Mouse (Mus musculus) lung, embryonic 15.5 days (tissue): ENCODE results near the gene Sept8. TPM values are rescaled to one million over a fixed set of nuclear protein-coding genes. Genes with fewer than 3 reads are reported as not detected.
"Not testable (repeated sequence)": the region's sequence is repeated elsewhere in the genome, so short reads cannot be mapped to it uniquely, and the experiment has no call there.

Experiments
- ATAC-seq: fragments of 200-750 bp; cut with Nextera tagmentation; 2 replicates; pipeline ENCODE4 v1.8.0; 2017; ENCODE audit warnings: moderate number of reproducible peaks, borderline replicate concordance; ENCODE audit not compliant: low FRiP score, low TSS enrichment; ENCODE audit errors: extremely low read depth
- H3K27ac ChIP-seq: fragments of 300-500 bp; sonication (generic); 2 replicates; pipeline ENCODE4 v1.5.1; 2015; ENCODE audit warnings: moderate library complexity, mild to moderate bottlenecking, inconsistent platforms
- H3K27me3 ChIP-seq: fragments of 300-500 bp; sonication (generic); 2 replicates; pipeline ENCODE4 v1.6.1; 2015; ENCODE audit warnings: inconsistent platforms
- H3K36me3 ChIP-seq: fragments of 300-500 bp; sonication (generic); 2 replicates; pipeline ENCODE4 v1.6.1; 2015; ENCODE audit warnings: inconsistent platforms
- H3K4me1 ChIP-seq: fragments of 300-500 bp; sonication (generic); 2 replicates; pipeline ENCODE4 v1.6.1; 2015; ENCODE audit warnings: inconsistent platforms
- H3K4me2 ChIP-seq: fragments of 300-500 bp; sonication (generic); 2 replicates; pipeline ENCODE4 v1.6.1; 2015; ENCODE audit warnings: inconsistent platforms, mild to moderate bottlenecking, moderate library complexity
- H3K4me3 ChIP-seq: fragments of 300-500 bp; sonication (generic); 2 replicates; pipeline ENCODE4 v1.5.1; 2015; ENCODE audit warnings: mild to moderate bottlenecking, inconsistent platforms
- H3K9ac ChIP-seq: fragments of 300-500 bp; sonication (generic); 2 replicates; pipeline ENCODE4 v1.6.1; 2015; ENCODE audit warnings: inconsistent platforms
- H3K9me3 ChIP-seq: fragments of 300-500 bp; sonication (generic); 2 replicates; pipeline ENCODE4 v1.6.1; 2016; ENCODE audit warnings: inconsistent platforms
- WGBS: fragments of 180-500 bp; shearing (Covaris S2); methylation state at CpG from one replicate; pipeline ENCODE4 v1.1.7; 2015; 5-methylcytosine and 5-hydroxymethylcytosine counted together
- polyA plus RNA-seq: library from polyadenylated mRNA; unstranded; fragments of >200 nt; fragmentation: Nextera tagmentation; extraction: Ambion mirVana; gene quantifications from 2 replicates; pipeline ENCODE4 v1.2.1, GENCODE M21; 2015

The Sept8 gene
- polyA plus RNA-seq, 1 experiment from 2014 or later: 25.1 TPM

DNA sequence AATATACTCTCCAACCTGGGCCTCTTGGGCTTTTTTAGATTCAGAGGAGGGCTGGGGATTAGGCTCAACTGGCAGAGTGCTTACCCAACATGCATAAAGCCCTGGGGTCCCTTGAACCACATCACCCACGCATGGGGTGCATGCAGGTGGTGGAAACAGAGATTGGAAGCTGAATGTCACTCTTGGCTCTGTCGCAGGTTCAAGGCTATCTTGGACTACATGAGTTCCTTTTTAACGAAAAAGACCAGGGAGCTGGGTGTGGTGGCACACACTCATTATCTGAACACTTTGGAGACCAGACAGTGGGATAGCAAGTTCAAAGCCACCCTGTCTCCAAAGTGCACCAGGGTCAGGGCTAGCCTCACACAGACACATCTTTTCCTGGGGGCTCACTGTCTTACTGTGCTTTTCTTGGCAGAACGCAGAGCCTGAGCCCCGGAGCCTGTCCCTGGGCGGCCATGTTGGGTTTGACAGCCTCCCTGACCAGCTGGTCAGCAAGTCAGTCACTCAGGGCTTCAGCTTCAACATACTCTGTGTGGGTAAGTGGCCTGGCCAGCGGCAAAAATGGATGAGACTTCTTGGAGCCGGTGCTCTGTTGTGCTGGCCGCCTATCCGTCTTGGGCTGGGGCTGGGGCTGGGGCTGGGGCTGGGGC is 12.6 kb downstream of the Sept8 start:
- Histone ChIP-seq H3K4me2 (no peak overlapping the region), H3K27me3 (no peaks in the 10 kb centered on the region), H3K9ac (no peak overlapping the region), H3K4me1 (peaks cover 16% of the 10 kb centered on the region), H3K36me3 (peaks cover 35% of the 10 kb centered on the region), H3K4me3 (no peak overlapping the region), H3K9me3 (no peaks in the 10 kb centered on the region), H3K27ac (no peak overlapping the region)
- ATAC-seq: no peak
- WGBS: 88% methylated on average over 10 of the region's 10 CpGs

DNA sequence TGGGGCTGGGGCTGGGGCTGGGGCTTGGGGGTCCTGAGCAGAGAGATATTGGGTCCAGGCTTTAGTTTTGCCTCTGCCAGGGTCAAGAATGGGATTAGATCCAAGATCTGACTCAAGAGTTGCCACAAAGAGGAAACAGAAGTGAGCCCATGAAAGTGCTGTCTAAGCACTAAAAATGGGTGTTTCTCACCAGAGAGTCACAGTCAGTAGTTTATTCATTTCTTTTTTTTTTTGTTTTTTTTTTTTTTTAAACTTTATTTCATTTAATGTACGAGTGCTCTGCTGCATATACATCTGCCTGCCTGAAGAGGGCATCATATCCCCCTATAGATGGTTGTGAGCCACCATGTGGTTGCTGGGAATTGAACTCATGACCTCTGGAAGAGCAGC is 13.2 kb downstream of the Sept8 start:
- Histone ChIP-seq H3K4me2 (no peak overlapping the region), H3K9me3 (no peaks in the 10 kb centered on the region), H3K9ac (no peak overlapping the region), H3K4me3 (no peak overlapping the region), H3K36me3 (peaks cover 39% of the 10 kb centered on the region), H3K27me3 (no peaks in the 10 kb centered on the region), H3K27ac (no peak overlapping the region), H3K4me1 (peaks cover 16% of the 10 kb centered on the region)
- ATAC-seq: no peak
- WGBS: 100% methylated on average over 1 of the region's 1 CpGs

DNA sequence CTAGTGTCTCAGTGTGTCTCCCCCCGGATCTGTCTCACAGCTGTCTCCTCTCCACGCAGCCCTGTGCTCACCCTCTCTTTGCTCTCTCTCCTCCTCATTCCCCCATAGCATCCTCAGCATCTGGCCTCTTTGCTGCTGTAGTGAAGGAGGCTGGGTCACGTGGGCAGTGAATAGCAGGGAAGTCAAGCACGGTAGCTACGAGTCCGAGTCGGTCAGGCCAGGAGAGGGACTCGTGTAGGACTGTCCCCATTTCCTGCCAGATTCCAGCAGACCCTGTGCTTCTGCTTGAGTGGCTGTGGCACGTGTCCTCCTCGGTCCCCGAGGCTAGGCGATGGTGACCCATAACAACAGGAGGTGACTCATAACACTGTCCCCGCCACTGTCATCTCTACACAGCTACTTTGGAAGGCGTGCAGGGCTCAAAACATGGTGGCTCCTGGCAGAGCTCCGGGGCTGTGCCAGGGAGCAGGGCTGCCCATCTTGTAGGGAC is 20.0 kb downstream of the Sept8 start:
- no peak for ATAC-seq
- H3K36me3 ChIP-seq: peaks cover 39% of the 10 kb centered on the region

DNA sequence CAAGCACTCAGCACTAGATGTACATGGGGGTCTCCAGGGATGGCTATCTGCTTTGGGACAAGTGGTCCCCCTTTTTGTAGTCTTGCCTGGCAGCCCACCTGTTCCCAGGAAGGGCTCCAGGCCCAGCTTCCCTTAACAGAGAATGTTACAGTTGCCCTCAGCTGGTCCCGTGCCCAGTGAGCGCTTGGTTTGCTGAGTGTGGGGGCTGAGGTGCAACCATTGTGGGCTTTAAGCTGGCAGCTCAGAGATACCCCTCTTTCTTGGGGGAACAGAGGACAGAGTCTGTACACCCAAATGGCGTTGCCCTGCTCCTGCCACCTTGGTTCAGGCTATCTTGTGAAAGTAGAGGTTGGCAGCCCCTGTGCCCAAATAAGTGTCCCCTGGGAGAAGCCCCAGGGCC is 21.3 kb downstream of the Sept8 start:
- no peaks in the 10 kb centered on the region for H3K9me3 ChIP-seq
- peaks cover 26% of the 10 kb centered on the region for H3K36me3 ChIP-seq
- no peaks in the 10 kb centered on the region for H3K27me3 ChIP-seq
- H3K4me1 ChIP-seq: no peaks in the 10 kb centered on the region
- H3K4me3 ChIP-seq: no peak overlapping the region
- ATAC-seq: no peak
- no peak overlapping the region for H3K4me2 ChIP-seq
- H3K9ac ChIP-seq: no peak overlapping the region
- H3K27ac ChIP-seq: no peak overlapping the region
- 87% methylated on average over 3 of the region's 3 CpGs for WGBS

More for the DNA sequence above, 20.0 kb downstream of the Sept8 start:
- no peaks in the 10 kb centered on the region for H3K4me1 ChIP-seq
- no peak overlapping the region for H3K27ac ChIP-seq
- H3K4me2 ChIP-seq: no peak overlapping the region
- WGBS: 72% methylated on average over 15 of the region's 15 CpGs
- H3K9ac ChIP-seq: no peak overlapping the region
- H3K9me3 ChIP-seq: no peaks in the 10 kb centered on the region
- H3K27me3 ChIP-seq: no peaks in the 10 kb centered on the region
- no peak overlapping the region for H3K4me3 ChIP-seq

DNA sequence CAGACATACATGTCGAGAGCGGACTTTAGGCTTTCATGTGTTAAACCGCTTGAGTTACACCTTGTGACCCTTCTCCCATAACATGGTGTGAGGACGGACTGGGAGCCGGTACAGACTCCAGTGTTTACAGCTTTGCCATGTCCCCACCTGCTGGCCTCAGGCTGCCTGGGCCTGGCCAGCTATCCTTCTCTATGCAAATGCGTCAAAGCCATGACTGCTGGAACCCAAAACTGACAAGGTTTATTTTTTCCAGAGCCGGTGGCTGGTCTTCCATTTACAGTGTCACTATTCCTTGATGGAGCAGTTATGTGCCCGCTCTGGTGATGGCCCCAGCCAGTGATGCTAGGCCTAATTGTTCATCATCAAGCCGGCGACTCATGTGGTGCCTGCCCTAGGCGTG is 22.2 kb downstream of the Sept8 start:
- H3K9ac ChIP-seq: no peak overlapping the region
- no peaks in the 10 kb centered on the region for H3K9me3 ChIP-seq
- H3K27me3 ChIP-seq: no peaks in the 10 kb centered on the region

DNA sequence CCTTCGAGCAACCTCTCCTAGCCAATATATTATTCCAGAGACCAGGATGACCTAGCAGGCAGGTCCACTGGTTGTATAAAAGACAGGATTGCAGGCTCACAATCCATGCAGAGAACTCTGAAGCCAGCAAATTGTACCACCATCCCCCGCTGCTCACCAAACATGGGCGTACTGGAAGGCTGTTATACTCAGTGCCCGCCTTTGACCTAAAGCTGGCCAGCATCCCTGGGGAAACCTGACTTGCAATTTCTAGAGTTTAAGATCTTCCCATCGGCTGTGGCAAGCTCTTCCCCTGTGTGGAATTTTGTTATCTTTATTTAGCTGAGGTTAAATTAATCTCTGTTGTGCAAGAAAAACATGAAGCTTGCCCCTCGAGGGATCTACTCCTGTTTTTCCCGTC is 24.0 kb downstream of the Sept8 start:
- ATAC-seq: no peak
- Histone ChIP-seq H3K9ac (no peak overlapping the region), H3K36me3 (0 out of 2 replicates have a peak, but pooled peaks cover 6% of the 10 kb centered on the region), H3K4me1 (no peaks in the 10 kb centered on the region), H3K4me2 (no peak overlapping the region), H3K4me3 (no peak overlapping the region), H3K27ac (no peak overlapping the region), H3K27me3 (no peaks in the 10 kb centered on the region), H3K9me3 (no peaks in the 10 kb centered on the region)
- 60% methylated on average over 7 of the region's 7 CpGs for WGBS

More for the DNA sequence above, 22.2 kb downstream of the Sept8 start:
- Histone ChIP-seq H3K4me2 (no peak overlapping the region), H3K36me3 (peaks cover 18% of the 10 kb centered on the region), H3K4me1 (no peaks in the 10 kb centered on the region), H3K4me3 (no peak overlapping the region), H3K27ac (no peak overlapping the region)
- 80% methylated on average over 11 of the region's 11 CpGs for WGBS
- no peak for ATAC-seq

DNA sequence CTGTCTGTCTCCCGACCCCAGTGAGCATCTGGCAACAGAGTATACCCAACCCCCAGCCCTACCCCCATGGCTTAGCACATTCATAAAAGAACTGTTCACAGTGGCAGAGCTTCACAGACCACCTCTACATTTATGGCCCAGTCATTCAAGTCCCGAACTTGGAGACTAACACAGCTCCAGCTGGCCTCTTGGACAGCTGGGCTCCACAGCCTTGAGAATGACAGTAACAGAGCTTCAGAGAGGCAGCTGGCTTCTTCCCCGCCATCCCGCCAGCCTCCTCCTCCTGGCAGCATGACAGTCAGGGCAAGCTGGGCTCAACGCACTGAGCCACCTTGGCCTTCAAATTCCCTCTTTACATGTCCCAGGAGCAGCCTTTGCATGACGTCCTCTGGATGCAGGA is 27.2 kb downstream of the Sept8 start:
- Histone ChIP-seq H3K4me3 (no peak overlapping the region), H3K9ac (no peak overlapping the region), H3K36me3 (0 out of 2 replicates have a peak, but pooled peaks cover 2% of the 10 kb centered on the region), H3K27me3 (no peaks in the 10 kb centered on the region), H3K27ac (no peak overlapping the region), H3K4me1 (no peaks in the 10 kb centered on the region), H3K9me3 (no peaks in the 10 kb centered on the region), H3K4me2 (no peak overlapping the region)
- 64% methylated on average over 6 of the region's 6 CpGs for WGBS
- no peak for ATAC-seq

DNA sequence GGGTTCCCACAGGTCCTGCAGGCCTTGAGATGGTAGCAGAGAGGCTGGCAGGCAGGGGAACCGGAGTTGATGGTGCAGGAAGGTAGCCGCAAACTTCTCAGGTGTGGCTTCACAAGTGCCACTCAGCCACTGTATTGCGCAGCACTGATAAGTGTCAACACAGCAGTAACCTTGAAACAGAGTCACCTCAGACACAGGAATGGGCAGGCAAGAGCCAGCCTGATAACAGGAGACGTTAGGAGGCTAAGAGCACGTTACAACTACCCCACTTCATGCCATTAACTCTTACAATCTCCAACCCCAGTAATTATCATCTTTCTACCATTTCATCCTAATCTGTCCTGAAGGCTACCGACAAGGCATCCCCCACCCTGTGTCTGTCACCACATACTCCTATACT is 28.5 kb downstream of the Sept8 start:
- no peak overlapping the region for H3K9ac ChIP-seq
- 65% methylated on average over 6 of the region's 6 CpGs for WGBS
- no peaks in the 10 kb centered on the region for H3K9me3 ChIP-seq
- no peak overlapping the region for H3K27ac ChIP-seq
- H3K27me3 ChIP-seq: no peaks in the 10 kb centered on the region
- H3K4me1 ChIP-seq: no peaks in the 10 kb centered on the region
- H3K36me3 ChIP-seq: no peaks in the 10 kb centered on the region
- no peak overlapping the region for H3K4me2 ChIP-seq
- H3K4me3 ChIP-seq: no peak overlapping the region
- 0 out of 2 replicates have a peak, but pooled peaks have one; percentile 35 for ATAC-seq

DNA sequence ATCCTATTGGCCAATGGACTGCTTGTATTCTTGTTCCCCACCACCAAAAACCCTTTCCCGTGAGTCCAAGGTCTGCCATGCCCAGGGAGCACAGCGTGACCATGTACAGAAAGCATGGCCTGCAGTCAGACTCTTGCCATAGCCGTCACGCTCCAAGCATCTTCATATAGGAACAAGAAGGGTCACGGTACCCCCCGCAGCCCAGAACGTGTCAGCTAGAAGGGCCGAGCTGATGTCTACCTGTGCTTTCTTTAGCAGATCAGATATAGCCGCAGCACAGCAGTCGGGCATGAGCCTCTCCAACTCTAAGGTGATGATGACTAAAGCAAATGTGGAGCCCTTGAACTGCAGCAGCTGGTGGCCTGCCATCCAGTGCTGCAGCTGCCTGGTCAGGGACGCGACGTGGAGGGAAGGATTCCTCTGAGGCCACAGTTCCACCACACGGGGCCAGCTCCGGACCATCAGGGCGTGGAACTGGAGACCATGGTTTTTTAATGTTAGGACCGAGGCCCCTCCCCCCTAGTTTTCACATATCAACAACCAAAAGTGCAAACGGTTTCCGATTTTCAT is 29.1 kb downstream of the Sept8 start:
- no peak overlapping the region for H3K4me3 ChIP-seq
- no peaks in the 10 kb centered on the region for H3K9me3 ChIP-seq
- H3K27ac ChIP-seq: no peak overlapping the region
- H3K4me1 ChIP-seq: no peaks in the 10 kb centered on the region
- no peak for ATAC-seq
- no peaks in the 10 kb centered on the region for H3K36me3 ChIP-seq
- H3K4me2 ChIP-seq: no peak overlapping the region
- H3K9ac ChIP-seq: no peak overlapping the region
- 73% methylated on average over 19 of the region's 19 CpGs for WGBS
- H3K27me3 ChIP-seq: no peaks in the 10 kb centered on the region

DNA sequence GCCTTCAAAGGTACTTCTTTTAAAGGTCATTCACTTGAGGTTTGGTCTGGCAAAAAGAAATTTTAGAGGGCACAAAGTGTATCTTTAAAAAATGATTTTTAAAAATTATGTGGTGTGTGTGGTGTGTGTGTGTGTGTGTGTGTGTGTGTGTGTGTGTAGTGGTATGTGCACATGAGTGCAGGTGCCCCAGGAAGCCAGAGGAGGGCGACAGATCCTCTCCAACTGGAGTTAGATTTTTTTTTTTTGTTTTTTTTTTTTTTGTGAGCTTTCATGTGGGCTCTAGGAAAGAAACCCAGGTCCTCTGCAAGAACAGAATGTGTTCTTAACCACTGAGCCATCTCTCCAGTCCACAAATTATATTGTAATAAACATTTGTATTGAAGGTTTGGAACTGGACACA is 31.7 kb downstream of the Sept8 start:
- Histone ChIP-seq H3K27ac (no peak overlapping the region), H3K4me3 (no peak overlapping the region), H3K9me3 (no peaks in the 10 kb centered on the region), H3K4me1 (no peaks in the 10 kb centered on the region), H3K4me2 (no peak overlapping the region), H3K27me3 (no peaks in the 10 kb centered on the region), H3K9ac (no peak overlapping the region), H3K36me3 (no peaks in the 10 kb centered on the region)
- WGBS: 75% methylated on average over 1 of the region's 1 CpGs
- ATAC-seq: no peak

DNA sequence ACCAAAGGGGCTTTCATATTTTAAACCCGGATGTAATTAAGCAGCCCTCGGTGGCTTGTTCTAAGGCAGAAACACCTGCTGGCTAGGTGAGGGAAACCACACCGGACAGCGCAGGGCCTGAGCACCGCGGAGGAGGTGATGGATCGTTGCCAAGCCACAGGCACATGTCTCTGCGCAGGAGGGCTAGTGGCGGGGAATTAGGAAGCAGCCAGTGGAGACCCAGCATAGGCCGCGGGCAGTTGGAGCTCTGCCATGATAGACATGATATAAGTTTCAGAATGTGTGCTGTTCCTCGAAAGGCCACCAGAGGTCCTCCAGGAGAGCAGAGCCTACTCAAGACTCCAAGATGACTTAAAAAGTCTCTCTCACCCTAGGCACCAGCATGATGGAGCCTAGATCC is 32.7 kb downstream of the Sept8 start:
- no peak overlapping the region for H3K4me3 ChIP-seq
- no peaks in the 10 kb centered on the region for H3K4me1 ChIP-seq
- H3K9ac ChIP-seq: no peak overlapping the region
- 68% methylated on average over 12 of the region's 12 CpGs for WGBS
- H3K27ac ChIP-seq: no peak overlapping the region
- H3K27me3 ChIP-seq: no peaks in the 10 kb centered on the region
- H3K9me3 ChIP-seq: no peaks in the 10 kb centered on the region
- H3K4me2 ChIP-seq: no peak overlapping the region
- H3K36me3 ChIP-seq: no peaks in the 10 kb centered on the region
- ATAC-seq: no peak

DNA sequence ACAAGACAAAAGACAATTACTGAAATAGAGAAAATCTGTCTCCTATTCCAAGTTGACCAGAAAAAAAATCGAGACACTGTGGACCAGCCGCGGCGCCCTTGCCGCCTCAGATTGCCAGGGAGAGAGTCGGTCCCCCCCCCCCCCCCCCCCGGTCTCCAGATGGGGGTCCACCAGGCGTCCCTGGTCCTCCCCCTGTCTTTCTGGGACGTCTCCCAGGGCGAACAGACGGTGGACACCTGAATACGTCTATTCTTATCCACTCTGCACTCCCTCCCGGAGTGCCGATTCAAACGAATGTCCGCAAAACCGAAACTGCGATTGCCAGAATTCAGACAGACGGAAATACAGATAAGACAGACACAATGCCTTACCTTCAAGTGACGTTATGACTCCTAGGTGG is 37.5 kb downstream of the Sept8 start:
- not testable (repeated sequence) for H3K4me2 ChIP-seq, H3K4me1 ChIP-seq, H3K36me3 ChIP-seq, H3K4me3 ChIP-seq, ATAC-seq, H3K9ac ChIP-seq, H3K9me3 ChIP-seq, H3K27ac ChIP-seq, H3K27me3 ChIP-seq
- 86% methylated on average over 10 of the region's 20 CpGs for WGBS
